Mouse (Mus musculus) kidney, adult 2 months (tissue): ENCODE results near the gene Crym. TPM values are rescaled to one million over a fixed set of nuclear protein-coding genes. Genes with fewer than 3 reads are reported as not detected.

ENCODE experiments used
- DNase-seq: peaks from one replicate; pipeline ENCODE4 v3.0.0; 2021
- H3K27ac ChIP-seq: fragments of 200-500 bp; 2 replicates; pipeline ENCODE4 v1.5.1; 2012; ENCODE audit warnings: low read depth, low read length, control low read depth, inconsistent platforms; ENCODE audit not compliant: insufficient read depth
- H3K27me3 ChIP-seq: fragments of 200-500 bp; replicated peaks from 2 replicates; pipeline ENCODE4 v1.6.1; 2012; ENCODE audit warnings: mild to moderate bottlenecking, moderate library complexity, low read length, inconsistent platforms; ENCODE audit not compliant: control insufficient read depth, insufficient read depth
- H3K36me3 ChIP-seq: fragments of 200-500 bp; 2 replicates; pipeline ENCODE4 v1.6.1; 2012; ENCODE audit warnings: mild to moderate bottlenecking, moderate library complexity, low read length, inconsistent platforms; ENCODE audit not compliant: control insufficient read depth, insufficient read depth
- H3K4me1 ChIP-seq: fragments of 200-500 bp; 2 replicates; pipeline ENCODE4 v1.6.1; 2011; ENCODE audit warnings: low read length; ENCODE audit not compliant: control insufficient read depth, insufficient read depth
- H3K4me3 ChIP-seq: fragments of 200-500 bp; 2 replicates; pipeline ENCODE4 v1.5.1; 2011; ENCODE audit warnings: mild to moderate bottlenecking, low read depth, low read length, control low read depth; ENCODE audit not compliant: insufficient read depth
- CTCF ChIP-seq: fragments of 200-500 bp; conservative IDR thresholded peaks from 2 replicates; pipeline ENCODE4 v1.5.1; 2011; ENCODE audit warnings: low read depth, mild to moderate bottlenecking, control low read depth, low read length, moderate library complexity, mixed read lengths; ENCODE audit not compliant: insufficient read depth, insufficient read length
- POLR2A ChIP-seq: fragments of 200-500 bp; IDR thresholded peaks from one replicate; pipeline ENCODE4 v1.6.1; 2011; ENCODE audit warnings: low read depth, low read length, control low read depth
- WGBS: fragments of 180-500 bp; shearing (Covaris S2); methylation state at CpG from one replicate; pipeline ENCODE4 v1.1.7; 2018; 5-methylcytosine and 5-hydroxymethylcytosine counted together
- polyA plus RNA-seq: library from polyadenylated mRNA; depleted of rRNA; stranded (reverse); fragments of >200 nt; gene quantifications from 2 replicates; pipeline ENCODE4 v1.2.3, GENCODE M21; 2012

Crym gene
- polyA plus RNA-seq, 1 experiment: 30.9 TPM

GRCm38 (mm10) chr7:120180547-120180946 is 21.4 kb downstream of the Crym start:
- Histone ChIP-seq H3K4me1 (peaks cover 5% of the 10 kb centered on the region; the same call in 1 of the 2 replicates), H3K4me3 (no peak overlapping the region), H3K27ac (no peak overlapping the region), H3K36me3 (peaks cover 4% of the 10 kb centered on the region; the same call in 1 of the 2 replicates), H3K27me3 (no peaks in the 10 kb centered on the region)
- TF ChIP-seq CTCF (no peak), POLR2A (no peak)
- WGBS: 67% methylated on average over 5 of the region's 5 CpGs
- no peak for DNase-seq

GRCm38 (mm10) chr7:120178935-120179334 is 23.0 kb downstream of the Crym start:
- 11% methylated on average over 2 of the region's 2 CpGs for WGBS
- Histone ChIP-seq H3K4me3 (no peak overlapping the region), H3K27ac (no peak overlapping the region), H3K4me1 (peaks cover 5% of the 10 kb centered on the region; the same call in 1 of the 2 replicates), H3K36me3 (peaks cover 4% of the 10 kb centered on the region; the same call in 1 of the 2 replicates), H3K27me3 (no peaks in the 10 kb centered on the region)
- no peak for TF ChIP-seq POLR2A
- no peak for TF ChIP-seq CTCF
- no peak for DNase-seq

GRCm38 (mm10) chr7:120177611-120178010 is 24.3 kb downstream of the Crym start:
- no peak overlapping the region for H3K4me3 ChIP-seq
- TF ChIP-seq POLR2A: no peak
- no peak for TF ChIP-seq CTCF
- no peak overlapping the region for H3K27ac ChIP-seq
- WGBS: 52% methylated on average over 3 of the region's 3 CpGs
- H3K36me3 ChIP-seq: peaks cover 2% of the 10 kb centered on the region; the same call in 1 of the 2 replicates
- H3K4me1 ChIP-seq: peaks cover 5% of the 10 kb centered on the region; the same call in 1 of the 2 replicates
- no peak for DNase-seq
- H3K27me3 ChIP-seq: no peaks in the 10 kb centered on the region

DNA sequence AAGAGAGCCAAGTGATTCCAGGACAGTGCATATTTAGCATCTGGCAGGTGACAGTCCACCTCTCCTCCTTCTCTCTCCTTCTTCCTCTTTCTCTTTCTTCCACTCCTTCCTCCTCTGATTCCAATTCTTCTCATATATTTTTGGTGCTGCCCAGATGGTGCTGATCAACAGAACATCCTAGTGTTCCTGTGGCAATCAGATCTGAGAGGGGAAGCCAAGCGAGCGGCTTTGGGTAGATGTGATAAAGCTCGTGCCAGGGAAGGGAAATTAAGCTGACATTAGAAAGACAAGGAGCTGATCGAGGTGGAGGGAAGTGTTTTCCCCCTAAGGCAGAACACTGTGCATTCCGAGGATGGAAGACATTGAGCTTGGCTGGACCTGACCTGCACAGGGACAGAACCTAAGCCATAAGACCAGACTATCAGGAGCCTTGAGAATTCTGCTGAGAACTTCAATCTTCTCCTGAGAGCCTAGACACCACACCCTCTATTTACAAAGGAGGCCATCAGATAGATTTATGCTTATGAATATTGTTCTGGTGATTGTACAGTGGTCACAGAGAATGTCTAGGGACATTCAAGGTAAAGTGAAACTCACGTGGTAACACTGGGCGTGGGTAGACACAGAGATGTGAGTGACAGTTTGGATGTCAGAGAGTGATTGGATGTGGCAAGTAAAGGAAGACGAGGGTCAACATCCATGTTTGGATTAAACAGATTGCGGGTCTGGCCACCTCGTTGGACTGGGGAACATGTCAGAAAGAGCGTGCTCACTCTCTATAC is 27.0 kb downstream of the Crym start:
- Histone ChIP-seq H3K36me3 (no peaks in the 10 kb centered on the region), H3K4me3 (peak overlapping the region; percentile 62), H3K27ac (peak overlapping the region; percentile 90), H3K27me3 (no peaks in the 10 kb centered on the region), H3K4me1 (peaks cover 5% of the 10 kb centered on the region; the same call in 1 of the 2 replicates)
- 57% methylated on average over 11 of the region's 11 CpGs for WGBS
- TF ChIP-seq CTCF (no peak), POLR2A (no peak)
- DNase-seq: peak; percentile 19

DNA sequence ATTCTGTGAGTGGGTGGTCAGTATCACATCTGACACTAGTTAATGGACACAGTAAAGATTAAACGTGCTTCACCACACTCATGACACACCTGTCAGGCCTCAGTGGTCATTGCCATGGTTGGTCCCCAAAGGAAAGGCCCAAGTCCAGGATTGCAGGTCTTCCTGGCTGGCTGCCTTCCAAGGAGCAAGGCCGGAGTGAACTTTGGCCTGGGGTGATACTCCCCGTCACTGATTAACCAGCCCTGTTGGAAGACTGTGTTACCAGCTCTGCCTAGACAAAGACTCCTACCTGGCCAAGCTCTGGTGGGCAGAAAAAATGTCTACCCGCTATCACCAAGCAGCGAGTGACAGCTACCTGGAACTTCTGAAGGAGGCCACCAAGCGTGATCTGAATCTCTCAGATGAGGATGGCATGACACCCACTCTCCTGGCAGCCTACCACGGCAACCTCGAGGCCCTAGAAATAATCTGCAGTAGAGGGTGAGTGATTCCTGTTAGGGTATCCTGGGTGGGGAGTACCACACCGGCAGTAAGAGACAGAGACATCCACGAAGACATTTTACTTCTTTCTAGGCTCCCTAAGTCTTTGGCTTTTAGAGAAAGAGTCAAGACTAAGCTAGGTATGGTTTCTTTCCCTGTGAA is 28.2 kb downstream of the Crym start, which contains the start of gene Anks4b:
Anks4b (plus strand) TSS at position 256 of the 642 bp plus-strand sequence.
- Histone ChIP-seq H3K27me3 (no peaks in the 10 kb centered on the region), H3K27ac (peak within 1 kb of the TSS; percentile 90), H3K4me1 (peaks cover 3% of the 10 kb centered on the region; the same call in 1 of the 2 replicates), H3K4me3 (peak within 1 kb of the TSS; percentile 62), H3K36me3 (no peaks in the 10 kb centered on the region)
- peak; percentile 96 for DNase-seq
- TF ChIP-seq CTCF (no peak), POLR2A (no peak)
- WGBS: 38% methylated on average over 10 of the region's 10 CpGs

- DNase-seq: no peak
- no peak overlapping the region for H3K27ac ChIP-seq
- no peaks in the 10 kb centered on the region for H3K27me3 ChIP-seq
- H3K4me3 ChIP-seq: no peak overlapping the region
- WGBS: 73% methylated on average over 1 of the region's 1 CpGs
- TF ChIP-seq POLR2A (no peak), CTCF (no peak)
- no peaks in the 10 kb centered on the region for H3K36me3 ChIP-seq
- no peaks in the 10 kb centered on the region; the same call in 1 of the 2 replicates for H3K4me1 ChIP-seq
Measured at GRCm38 (mm10) chr7:120172188-120172700, 29.7 kb downstream of the Crym start.
